Mouse (Mus musculus): ENCODE data around the gene 9930111J21Rik2. TPM values are rescaled to one million over a fixed set of nuclear protein-coding genes. Genes with fewer than 3 reads are reported as not detected.
A peak's percentile ranks its signal among the peaks of the same experiment; 100 is the strongest.
"Not testable (repeated sequence)": the region's sequence is repeated elsewhere in the genome, so short reads cannot be mapped to it uniquely, and the experiment has no call there.

Gene 9930111J21Rik2
- 1.4 TPM for polyA plus RNA-seq (2012; fragmentation: generic; extraction: Trizol)

GRCm38 (mm10) chr11:49051093-49051891, at the start of gene 9930111J21Rik2:
TSS of gene 9930111J21Rik2 (minus strand) at chr11:49051242.
- H3K4me3 ChIP-seq; H3ac ChIP-seq (ENCODE audit: control insufficient read depth, insufficient read length); H3K36me3 ChIP-seq (ENCODE audit: control insufficient read depth, insufficient read depth); H3K27me3 ChIP-seq (ENCODE audit: control insufficient read depth, insufficient read depth, insufficient read length); H3K79me2 ChIP-seq (ENCODE audit: control insufficient read depth, insufficient read depth): not testable (repeated sequence)
- H3K4me2 ChIP-seq (ENCODE audit: low read depth): peak within 1 kb of the TSS; percentile 50

GRCm38 (mm10) chr11:49100409-49100808, 49.4 kb upstream of the 9930111J21Rik2 start:
- Histone ChIP-seq H3K4me2 (ENCODE audit: low read depth) (no peak overlapping the region), H3ac (ENCODE audit: control insufficient read depth, insufficient read length) (no peak overlapping the region), H3K27me3 (ENCODE audit: control insufficient read depth, insufficient read depth, insufficient read length) (no peaks in the 10 kb centered on the region), H3K36me3 (ENCODE audit: control insufficient read depth, insufficient read depth) (no peaks in the 10 kb centered on the region), H3K79me2 (ENCODE audit: control insufficient read depth, insufficient read depth) (no peaks in the 10 kb centered on the region), H3K4me3 (no peak overlapping the region)
- TF ChIP-seq E2F4 (IDR thresholded peaks at IDR 0.05; ENCODE audit: insufficient read depth) (no peak), MYOG (IDR thresholded peaks at IDR 0.05; ENCODE audit: control insufficient read depth in 1 of 3, insufficient read depth in 1 of 3, insufficient read length in 2 of 3, low read depth in 2 of 3) (no peak), CEBPB (IDR thresholded peaks at IDR 0.05; ENCODE audit: insufficient read depth, poor library complexity, severe bottlenecking) (no peak), MAX (IDR thresholded peaks at IDR 0.05; ENCODE audit: low read depth) (no peak), POLR2AphosphoS2 (IDR thresholded peaks at IDR 0.05; ENCODE audit: insufficient read length, low read depth) (no peak), SRF (IDR thresholded peaks at IDR 0.05; ENCODE audit: control insufficient read depth, insufficient read length, low read depth) (no peak), POLR2A (IDR thresholded peaks at IDR 0.05; ENCODE audit: insufficient read length, low read depth) (no peak), TCF12 (IDR thresholded peaks at IDR 0.05; ENCODE audit: insufficient read depth, poor library complexity, severe bottlenecking) (no peak)

- Histone ChIP-seq H3K36me3 (ENCODE audit: control insufficient read depth, insufficient read depth) (no peaks in the 10 kb centered on the region), H3K79me2 (ENCODE audit: control insufficient read depth, insufficient read depth) (no peaks in the 10 kb centered on the region), H3K4me3 (no peak overlapping the region), H3K27me3 (ENCODE audit: control insufficient read depth, insufficient read depth, insufficient read length) (no peaks in the 10 kb centered on the region), H3K4me2 (ENCODE audit: low read depth) (no peak overlapping the region), H3ac (ENCODE audit: control insufficient read depth, insufficient read length) (no peak overlapping the region)
- TF ChIP-seq TCF3 (IDR thresholded peaks at IDR 0.05; ENCODE audit: insufficient read length, low read depth) (no peak), REST (IDR thresholded peaks at IDR 0.05; ENCODE audit: insufficient read depth, insufficient read length) (no peak), POLR2A (IDR thresholded peaks at IDR 0.05; ENCODE audit: insufficient read length, low read depth) (no peak), CEBPB (IDR thresholded peaks at IDR 0.05; ENCODE audit: insufficient read depth, poor library complexity, severe bottlenecking) (no peak), SRF (IDR thresholded peaks at IDR 0.05; ENCODE audit: control insufficient read depth, insufficient read length, low read depth) (no peak), MAX (IDR thresholded peaks at IDR 0.05; ENCODE audit: low read depth) (no peak), E2F4 (IDR thresholded peaks at IDR 0.05; ENCODE audit: insufficient read depth) (no peak), MYOG (IDR thresholded peaks at IDR 0.05; ENCODE audit: control insufficient read depth in 1 of 3, insufficient read depth in 1 of 3, insufficient read length in 2 of 3, low read depth in 2 of 3) (no peak), USF1 (IDR thresholded peaks at IDR 0.05; ENCODE audit: low read depth) (no peak), POLR2AphosphoS2 (IDR thresholded peaks at IDR 0.05; ENCODE audit: insufficient read length, low read depth) (no peak), MYOD1 (IDR thresholded peaks at IDR 0.05; ENCODE audit: control insufficient read depth in 1 of 3, insufficient read length in 2 of 3, low read depth in 2 of 3) (no peak), TCF12 (IDR thresholded peaks at IDR 0.05; ENCODE audit: insufficient read depth, poor library complexity, severe bottlenecking) (no peak)
Measured at GRCm38 (mm10) chr11:49095367-49095766, 44.3 kb upstream of the 9930111J21Rik2 start.

GRCm38 (mm10) chr11:49093861-49094660, 43.0 kb upstream of the 9930111J21Rik2 start:
- Histone ChIP-seq H3ac (ENCODE audit: control insufficient read depth, insufficient read length) (no peak overlapping the region), H3K4me3 (no peak overlapping the region), H3K79me2 (ENCODE audit: control insufficient read depth, insufficient read depth) (no peaks in the 10 kb centered on the region), H3K36me3 (ENCODE audit: control insufficient read depth, insufficient read depth) (no peaks in the 10 kb centered on the region), H3K4me2 (ENCODE audit: low read depth) (no peak overlapping the region), H3K27me3 (ENCODE audit: control insufficient read depth, insufficient read depth, insufficient read length) (no peaks in the 10 kb centered on the region)
- TF ChIP-seq CEBPB (IDR thresholded peaks at IDR 0.05; ENCODE audit: insufficient read depth, poor library complexity, severe bottlenecking) (no peak), USF1 (IDR thresholded peaks at IDR 0.05; ENCODE audit: low read depth) (no peak), TCF3 (IDR thresholded peaks at IDR 0.05; ENCODE audit: insufficient read length, low read depth) (no peak), REST (IDR thresholded peaks at IDR 0.05; ENCODE audit: insufficient read depth, insufficient read length) (no peak), MYOD1 (IDR thresholded peaks at IDR 0.05; ENCODE audit: control insufficient read depth in 1 of 3, insufficient read length in 2 of 3, low read depth in 2 of 3) (no peak), POLR2AphosphoS2 (IDR thresholded peaks at IDR 0.05; ENCODE audit: insufficient read length, low read depth) (no peak), SRF (IDR thresholded peaks at IDR 0.05; ENCODE audit: control insufficient read depth, insufficient read length, low read depth) (no peak), POLR2A (IDR thresholded peaks at IDR 0.05; ENCODE audit: insufficient read length, low read depth) (no peak), MYOG (IDR thresholded peaks at IDR 0.05; ENCODE audit: control insufficient read depth in 1 of 3, insufficient read depth in 1 of 3, insufficient read length in 2 of 3, low read depth in 2 of 3) (no peak), MAX (IDR thresholded peaks at IDR 0.05; ENCODE audit: low read depth) (no peak), E2F4 (IDR thresholded peaks at IDR 0.05; ENCODE audit: insufficient read depth) (no peak), TCF12 (IDR thresholded peaks at IDR 0.05; ENCODE audit: insufficient read depth, poor library complexity, severe bottlenecking) (no peak)
